Mouse (Mus musculus) ES-Bruce4 (cell line): ENCODE results near the gene Slc30a4. TPM values are rescaled to one million over a fixed set of nuclear protein-coding genes. Genes with fewer than 3 reads are reported as not detected.

ENCODE experiments used
- H3K27ac ChIP-seq: 2 replicates; pipeline ENCODE4 v1.5.1; 2012; ENCODE audit warnings: low read length, inconsistent platforms; ENCODE audit not compliant: insufficient read depth
- H3K27me3 ChIP-seq: 2 replicates; pipeline ENCODE4 v1.6.1; 2012; ENCODE audit warnings: mild to moderate bottlenecking, low read length, inconsistent platforms; ENCODE audit not compliant: control insufficient read depth, poor library complexity, insufficient read depth, severe bottlenecking
- H3K36me3 ChIP-seq: 2 replicates; pipeline ENCODE4 v1.6.1; 2012; ENCODE audit warnings: inconsistent platforms, mild to moderate bottlenecking, low read length, moderate library complexity; ENCODE audit not compliant: control insufficient read depth, poor library complexity, insufficient read depth, severe bottlenecking
- H3K4me1 ChIP-seq: one replicate; pipeline ENCODE4 v1.8.1; 2011; ENCODE audit warnings: low read length; ENCODE audit not compliant: control insufficient read depth, insufficient read depth
- H3K4me3 ChIP-seq: 2 replicates; pipeline ENCODE4 v1.5.1; 2011; ENCODE audit warnings: low read depth, mild to moderate bottlenecking, low read length
- H3K9ac ChIP-seq: 2 replicates; pipeline ENCODE4 v1.6.1; 2012; ENCODE audit warnings: low read depth, mild to moderate bottlenecking, inconsistent platforms; ENCODE audit not compliant: poor library complexity, severe bottlenecking
- H3K9me3 ChIP-seq: replicated peaks from 2 replicates; pipeline ENCODE4 v1.6.1; 2012; ENCODE audit warnings: mild to moderate bottlenecking, low read length, inconsistent platforms; ENCODE audit not compliant: control insufficient read depth, poor library complexity, insufficient read depth, severe bottlenecking
- CTCF ChIP-seq: IDR thresholded peaks from one replicate; pipeline ENCODE4 v1.8.1; 2011; ENCODE audit warnings: low read depth, low read length
- EP300 ChIP-seq: IDR thresholded peaks from 2 replicates; pipeline ENCODE4 v1.6.1; 2011; ENCODE audit warnings: low read depth, low read length; ENCODE audit not compliant: insufficient read depth
- POLR2A ChIP-seq: IDR thresholded peaks from one replicate; pipeline ENCODE4 v1.8.1; 2011; ENCODE audit warnings: low read length; ENCODE audit not compliant: insufficient read depth
- polyA plus RNA-seq: library from polyadenylated mRNA; stranded (reverse); fragments of >200 nt; gene quantifications from 2 replicates; pipeline ENCODE4 v1.2.4, GENCODE M21; 2011; ENCODE audit warnings: low read depth; ENCODE audit not compliant: missing spikeins, insufficient read depth, insufficient read length

Slc30a4 gene
- polyA plus RNA-seq, 1 experiment = 9.6 TPM

DNA sequence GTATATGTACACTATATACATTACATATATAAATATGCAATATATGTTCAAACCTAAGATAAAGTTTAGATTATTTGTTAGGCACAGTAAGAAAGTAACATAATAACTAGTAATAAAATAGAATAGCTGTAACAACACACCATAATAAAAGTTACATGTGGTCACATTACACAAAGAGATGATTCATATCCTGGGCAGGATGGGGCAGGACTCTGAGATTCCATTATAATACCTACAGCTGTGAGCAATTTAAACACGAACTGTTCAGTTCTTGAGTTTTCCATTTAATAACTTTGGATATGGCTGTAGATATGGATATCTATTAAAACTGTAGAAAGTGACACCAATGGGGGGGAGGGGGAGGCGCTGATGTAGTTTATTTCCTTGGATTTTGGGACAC lies 4.9 kb downstream of the Slc30a4 start:
- Histone ChIP-seq H3K27ac (no peak overlapping the region), H3K27me3 (peaks cover 2% of the 10 kb centered on the region; the same call in 1 of the 2 replicates)
- no peak for TF ChIP-seq POLR2A
- TF ChIP-seq EP300 = no peak
- no peak for TF ChIP-seq CTCF

DNA sequence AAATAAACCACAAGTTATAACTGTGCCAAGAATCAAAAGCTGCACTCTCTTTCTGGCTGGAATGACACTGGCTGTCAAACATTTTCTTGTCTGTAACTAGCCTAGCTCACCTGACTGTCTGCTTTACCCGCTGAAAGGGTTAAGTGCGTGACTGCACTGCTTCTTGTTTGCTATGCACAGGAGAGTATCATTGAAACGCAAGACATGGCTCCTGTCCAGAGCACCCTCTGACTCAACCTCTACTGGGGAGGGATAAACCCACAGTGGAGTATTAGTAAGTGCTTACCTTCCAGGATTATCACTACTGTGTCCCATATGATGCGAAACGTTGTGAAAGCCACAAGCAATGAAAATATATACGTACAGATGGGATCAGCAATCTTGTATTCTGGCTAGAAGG lies 15.8 kb downstream of the Slc30a4 start:
- Histone ChIP-seq H3K27me3 (peaks cover 4% of the 10 kb centered on the region; the same call in 1 of the 2 replicates), H3K4me3 (no peak overlapping the region), H3K9me3 (peaks cover 3% of the 10 kb centered on the region), H3K27ac (no peak overlapping the region), H3K36me3 (no peaks in the 10 kb centered on the region), H3K4me1 (no peaks in the 10 kb centered on the region), H3K9ac (no peak overlapping the region)
- TF ChIP-seq POLR2A (no peak), CTCF (no peak), EP300 (no peak)

More for the DNA sequence above, 4.9 kb downstream of the Slc30a4 start:
- Histone ChIP-seq H3K4me3 (no peak overlapping the region), H3K36me3 (no peaks in the 10 kb centered on the region), H3K9me3 (no peaks in the 10 kb centered on the region), H3K4me1 (no peaks in the 10 kb centered on the region), H3K9ac (no peak overlapping the region)

DNA sequence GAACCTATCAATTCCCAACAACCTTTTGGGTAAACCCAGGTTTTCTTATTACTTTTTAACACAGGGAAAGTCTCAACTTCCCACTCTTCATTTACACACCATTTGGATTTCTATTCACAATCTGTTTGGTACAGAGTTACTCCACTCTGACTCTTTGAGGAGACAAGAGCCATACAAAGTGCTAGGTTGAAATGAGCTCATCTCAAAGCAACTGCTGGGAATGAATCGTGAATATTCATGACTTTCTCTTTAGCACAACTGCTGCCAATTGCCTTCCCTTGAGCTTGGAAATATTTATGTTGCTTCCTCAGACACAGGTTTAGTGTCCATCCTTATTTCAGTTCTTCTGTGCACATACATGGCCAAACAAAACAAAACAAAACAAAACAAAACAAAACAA lies 18.8 kb downstream of the Slc30a4 start:
- Histone ChIP-seq H3K4me3 (no peak overlapping the region), H3K9ac (no peak overlapping the region), H3K27me3 (peaks cover 6% of the 10 kb centered on the region), H3K9me3 (peaks cover 7% of the 10 kb centered on the region), H3K36me3 (no peaks in the 10 kb centered on the region), H3K4me1 (no peaks in the 10 kb centered on the region), H3K27ac (no peak overlapping the region)
- no peak for TF ChIP-seq POLR2A
- TF ChIP-seq CTCF = no peak
- no peak for TF ChIP-seq EP300

DNA sequence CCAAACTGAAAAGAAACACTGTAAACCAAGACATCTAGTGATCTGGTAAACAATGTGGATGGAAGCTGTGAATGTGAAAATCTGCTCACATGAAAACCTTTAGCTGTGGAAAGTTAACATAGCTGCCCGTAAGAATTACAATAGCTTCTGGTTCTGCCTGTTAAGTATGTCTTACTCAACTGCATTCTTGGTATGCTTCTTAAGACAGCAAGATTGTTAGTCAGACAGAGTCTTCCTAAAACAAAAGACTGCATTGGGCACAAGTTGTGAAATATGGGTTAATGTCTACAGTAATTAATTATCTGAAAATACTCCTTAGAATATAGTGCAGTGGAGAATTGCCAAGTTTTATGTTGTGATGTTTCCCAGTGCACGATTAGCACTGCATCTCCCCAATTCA lies 19.9 kb downstream of the Slc30a4 start:
- TF ChIP-seq POLR2A (no peak), EP300 (no peak), CTCF (no peak)
- Histone ChIP-seq H3K9me3 (peaks cover 7% of the 10 kb centered on the region), H3K4me1 (no peaks in the 10 kb centered on the region), H3K4me3 (no peak overlapping the region), H3K36me3 (no peaks in the 10 kb centered on the region), H3K27me3 (peaks cover 6% of the 10 kb centered on the region), H3K27ac (no peak overlapping the region), H3K9ac (no peak overlapping the region)

DNA sequence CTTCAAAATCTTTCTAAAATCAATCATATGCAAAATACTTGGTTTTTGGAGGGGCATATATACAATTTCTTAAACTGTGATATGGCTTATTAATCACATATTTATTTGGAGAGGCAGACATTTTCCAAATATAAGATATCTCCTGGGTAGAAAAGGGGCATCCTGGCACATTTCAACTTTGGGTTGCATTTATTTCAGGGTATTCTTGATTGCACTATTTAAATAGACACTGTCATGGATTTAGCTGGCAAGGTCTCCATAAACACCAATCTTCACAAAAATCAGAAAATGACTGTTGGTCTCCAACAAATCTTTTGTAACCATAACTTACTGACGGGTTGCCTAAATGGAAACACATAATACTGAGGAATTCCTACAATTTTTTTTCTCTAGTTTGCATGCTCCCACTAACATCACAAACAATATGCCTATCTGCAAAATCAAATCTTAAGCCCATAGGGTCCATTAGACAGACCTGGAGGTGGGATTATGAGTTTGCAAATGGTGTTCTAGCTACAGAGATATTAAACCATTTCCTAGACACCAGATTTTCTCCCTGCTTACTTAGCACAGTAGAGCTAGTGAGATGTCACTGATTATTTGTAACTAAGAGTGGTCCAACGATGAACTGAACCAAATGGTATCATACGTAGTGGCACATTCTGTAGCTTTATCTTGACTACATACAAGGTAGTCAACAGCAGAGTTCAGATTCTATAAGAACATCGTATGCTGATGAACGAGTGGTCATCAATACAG lies 20.9 kb downstream of the Slc30a4 start:
- peaks cover 7% of the 10 kb centered on the region for H3K9me3 ChIP-seq
- H3K4me1 ChIP-seq = no peaks in the 10 kb centered on the region
- no peak for TF ChIP-seq EP300
- TF ChIP-seq CTCF = no peak
- no peak for TF ChIP-seq POLR2A
- no peaks in the 10 kb centered on the region for H3K36me3 ChIP-seq
- no peak overlapping the region for H3K9ac ChIP-seq
- no peak overlapping the region for H3K4me3 ChIP-seq
- peaks cover 6% of the 10 kb centered on the region for H3K27me3 ChIP-seq
- H3K27ac ChIP-seq = no peak overlapping the region

DNA sequence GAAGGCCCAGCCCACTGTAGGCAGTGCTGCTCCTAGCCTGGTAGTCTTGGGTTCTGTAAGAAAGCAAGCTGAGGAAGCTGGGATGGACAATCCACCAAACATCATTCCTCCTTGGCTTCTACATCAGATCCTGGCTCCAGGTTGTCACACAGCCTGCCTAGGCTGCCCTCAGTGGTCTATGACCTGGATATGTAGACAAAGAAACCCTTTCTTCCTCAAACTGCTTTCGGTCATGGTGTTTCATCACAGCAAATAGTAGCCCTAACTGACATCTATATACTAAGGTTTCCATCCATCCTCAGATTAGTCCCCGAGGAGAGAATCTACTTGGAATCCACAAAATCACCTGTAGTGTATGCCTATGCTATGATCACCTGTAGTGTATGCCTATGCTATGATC lies 27.3 kb downstream of the Slc30a4 start:
- no peak overlapping the region for H3K9ac ChIP-seq

More for the DNA sequence above, 27.3 kb downstream of the Slc30a4 start:
- Histone ChIP-seq H3K27ac (no peak overlapping the region), H3K9me3 (no peaks in the 10 kb centered on the region), H3K4me1 (no peaks in the 10 kb centered on the region), H3K27me3 (no peaks in the 10 kb centered on the region; the same call in none of the 2 replicates), H3K36me3 (no peaks in the 10 kb centered on the region), H3K4me3 (no peak overlapping the region)
- TF ChIP-seq CTCF (no peak), POLR2A (no peak), EP300 (no peak)
